Mouse (Mus musculus): ENCODE measurements around the gene Man1b1.

The Man1b1 gene

GRCm38 (mm10) chr2:25332286-25333160 lies at the start of gene Man1b1:
Man1b1 (plus strand) TSS chr2:25332338.
- DNase-seq (ENCODE audit: low spot score), result peak; percentile 100

GRCm38 (mm10) chr2:25285551-25285950 lies 46.6 kb upstream of the Man1b1 start:
- no peak for DNase-seq (ENCODE audit: low spot score)

GRCm38 (mm10) chr2:25286314-25286713 lies 45.8 kb upstream of the Man1b1 start:
- DNase-seq (ENCODE audit: low spot score), result no peak

- no peak for DNase-seq (ENCODE audit: low spot score)
These were observed 45.1 kb upstream of the Man1b1 start for GRCm38 (mm10) chr2:25286837-25287636.

- DNase-seq (ENCODE audit: low spot score), result no peak
These were observed 44.0 kb upstream of the Man1b1 start, which contains the start of gene Tmem210 for GRCm38 (mm10) chr2:25287927-25288649. Tmem210 (plus strand) TSS chr2:25288145.

GRCm38 (mm10) chr2:25288734-25289345 lies 43.3 kb upstream of the Man1b1 start:
- no peak for DNase-seq (ENCODE audit: low spot score)

- no peak for DNase-seq (ENCODE audit: low spot score)
These were observed 42.5 kb upstream of the Man1b1 start, which contains the start of gene Lrrc26 for GRCm38 (mm10) chr2:25289651-25290050. Lrrc26 (plus strand) TSS chr2:25289915.

GRCm38 (mm10) chr2:25290101-25290815 lies 41.9 kb upstream of the Man1b1 start:
- DNase-seq (ENCODE audit: low spot score), result no peak

GRCm38 (mm10) chr2:25290816-25291130 lies 41.4 kb upstream of the Man1b1 start:
- no peak for DNase-seq (ENCODE audit: low spot score)

- no peak for DNase-seq (ENCODE audit: low spot score)
These were observed 40.7 kb upstream of the Man1b1 start for GRCm38 (mm10) chr2:25291184-25292053.

GRCm38 (mm10) chr2:25292054-25292544 lies 40.0 kb upstream of the Man1b1 start:
- DNase-seq (ENCODE audit: low spot score), result no peak

- DNase-seq (ENCODE audit: low spot score), result peak; percentile 86
These were observed 39.3 kb upstream of the Man1b1 start for GRCm38 (mm10) chr2:25292856-25293255.

- no peak for DNase-seq (ENCODE audit: low spot score)
These were observed 38.4 kb upstream of the Man1b1 start for GRCm38 (mm10) chr2:25293706-25294105.

GRCm38 (mm10) chr2:25297093-25297492 lies 35.0 kb upstream of the Man1b1 start:
- no peak for DNase-seq (ENCODE audit: low spot score)

GRCm38 (mm10) chr2:25298046-25298445 lies 34.1 kb upstream of the Man1b1 start:
- DNase-seq (ENCODE audit: low spot score), result no peak

GRCm38 (mm10) chr2:25303452-25303851 lies 28.7 kb upstream of the Man1b1 start:
- no peak for DNase-seq (ENCODE audit: low spot score)

- DNase-seq (ENCODE audit: low spot score), result peak; percentile 11
These were observed 28.0 kb upstream of the Man1b1 start for GRCm38 (mm10) chr2:25303931-25304656.

- peak; percentile 64 for DNase-seq (ENCODE audit: low spot score)
These were observed 27.2 kb upstream of the Man1b1 start for GRCm38 (mm10) chr2:25304657-25305541.

Data from retina, embryonic 14.5 days (tissue).